Mouse (Mus musculus) large intestine, adult 2 months (tissue): Measurements from ENCODE around the gene Kank4. TPM values are rescaled to one million over a fixed set of nuclear protein-coding genes. Genes with fewer than 3 reads are reported as not detected.

ENCODE experiments used
- DNase-seq: peaks from one replicate; pipeline ENCODE4 v3.0.0-alpha.2; 2012; ENCODE audit warnings: low read depth, low spot score
- WGBS: fragments of 180-500 bp; shearing (Covaris S2); methylation state at CpG from one replicate; pipeline ENCODE4 v1.1.7; 2018; 5-methylcytosine and 5-hydroxymethylcytosine counted together
- polyA plus RNA-seq: library from polyadenylated mRNA; depleted of rRNA; stranded (reverse); fragments of >200 nt; gene quantifications from 2 replicates; pipeline ENCODE4 v1.2.3, GENCODE M21; 2012

Gene Kank4
- polyA plus RNA-seq, 1 experiment = 0.33 TPM

DNA sequence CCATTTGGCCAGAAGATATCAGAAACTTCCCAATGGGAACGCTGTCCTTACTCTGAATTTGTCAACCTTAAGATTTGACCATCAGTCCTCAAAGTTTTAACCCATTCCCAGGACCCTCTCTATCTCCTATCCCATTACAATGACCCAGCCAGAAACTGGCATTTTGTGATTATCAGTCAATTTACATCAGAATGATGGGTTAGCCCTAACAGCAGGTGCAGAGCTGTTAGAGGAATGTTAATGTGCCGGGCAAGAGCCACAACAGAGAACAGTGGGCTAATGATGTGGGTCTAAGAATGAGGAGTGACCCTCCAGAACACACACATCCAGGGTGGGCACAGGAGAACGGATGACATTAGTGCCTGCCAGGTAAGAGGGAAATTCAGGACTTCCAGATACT is 31.1 kb downstream of the Kank4 start:
- 63% methylated on average over 3 of the region's 3 CpGs for WGBS
- DNase-seq = no peak

- WGBS = 25% methylated on average over 8 of the region's 8 CpGs
- no peak for DNase-seq
Measured at GRCm38 (mm10) chr4:98785851-98786250, 31.5 kb downstream of the Kank4 start.

GRCm38 (mm10) chr4:98778219-98778618 is 39.1 kb downstream of the Kank4 start:
- 22% methylated on average over 16 of the region's 16 CpGs for WGBS
- no peak for DNase-seq

DNA sequence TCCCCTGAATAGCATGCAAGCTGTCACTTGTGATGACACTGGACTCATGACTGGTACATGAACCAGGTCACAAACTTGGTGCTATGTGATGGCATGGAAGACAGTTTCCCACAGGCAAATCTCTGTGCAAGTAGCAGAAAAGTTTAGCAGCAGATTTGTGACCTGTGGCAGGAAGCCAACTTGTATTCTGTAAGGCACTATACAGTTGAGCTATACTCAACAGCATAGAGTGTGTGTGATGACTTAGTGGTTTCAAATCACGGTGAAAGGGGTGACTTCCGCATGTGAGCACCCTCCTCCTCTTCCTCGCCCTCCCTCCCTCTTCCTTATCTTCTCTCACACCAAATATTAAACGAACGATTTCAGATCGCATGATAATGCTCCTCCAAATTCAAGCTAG is 39.9 kb downstream of the Kank4 start:
- DNase-seq = no peak
- 77% methylated on average over 6 of the region's 6 CpGs for WGBS

GRCm38 (mm10) chr4:98776721-98777427 is 40.5 kb downstream of the Kank4 start:
- no peak for DNase-seq

DNA sequence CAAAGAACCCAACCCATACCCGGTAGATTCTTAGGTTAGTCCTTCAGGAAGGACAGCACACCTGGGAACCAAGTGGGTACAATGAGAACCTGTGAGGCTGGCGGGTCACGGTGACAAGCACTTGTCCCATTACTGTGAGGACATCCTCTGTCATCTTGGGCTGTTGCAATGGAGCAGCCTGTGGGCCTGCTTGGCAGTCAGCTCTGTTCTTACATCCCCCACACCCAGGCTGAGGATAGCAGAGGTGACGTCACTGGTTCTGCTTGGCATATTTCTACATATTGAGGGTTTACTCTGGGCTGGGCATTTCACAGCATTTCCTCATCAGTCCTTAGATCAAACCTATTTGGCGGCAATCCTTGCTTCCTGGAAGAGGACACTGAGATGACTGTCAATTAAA is 43.6 kb downstream of the Kank4 start:
- no peak for DNase-seq
- 88% methylated on average over 5 of the region's 5 CpGs for WGBS

More at GRCm38 (mm10) chr4:98776721-98777427, 40.5 kb downstream of the Kank4 start:
- WGBS = 93% methylated on average over 10 of the region's 10 CpGs

DNA sequence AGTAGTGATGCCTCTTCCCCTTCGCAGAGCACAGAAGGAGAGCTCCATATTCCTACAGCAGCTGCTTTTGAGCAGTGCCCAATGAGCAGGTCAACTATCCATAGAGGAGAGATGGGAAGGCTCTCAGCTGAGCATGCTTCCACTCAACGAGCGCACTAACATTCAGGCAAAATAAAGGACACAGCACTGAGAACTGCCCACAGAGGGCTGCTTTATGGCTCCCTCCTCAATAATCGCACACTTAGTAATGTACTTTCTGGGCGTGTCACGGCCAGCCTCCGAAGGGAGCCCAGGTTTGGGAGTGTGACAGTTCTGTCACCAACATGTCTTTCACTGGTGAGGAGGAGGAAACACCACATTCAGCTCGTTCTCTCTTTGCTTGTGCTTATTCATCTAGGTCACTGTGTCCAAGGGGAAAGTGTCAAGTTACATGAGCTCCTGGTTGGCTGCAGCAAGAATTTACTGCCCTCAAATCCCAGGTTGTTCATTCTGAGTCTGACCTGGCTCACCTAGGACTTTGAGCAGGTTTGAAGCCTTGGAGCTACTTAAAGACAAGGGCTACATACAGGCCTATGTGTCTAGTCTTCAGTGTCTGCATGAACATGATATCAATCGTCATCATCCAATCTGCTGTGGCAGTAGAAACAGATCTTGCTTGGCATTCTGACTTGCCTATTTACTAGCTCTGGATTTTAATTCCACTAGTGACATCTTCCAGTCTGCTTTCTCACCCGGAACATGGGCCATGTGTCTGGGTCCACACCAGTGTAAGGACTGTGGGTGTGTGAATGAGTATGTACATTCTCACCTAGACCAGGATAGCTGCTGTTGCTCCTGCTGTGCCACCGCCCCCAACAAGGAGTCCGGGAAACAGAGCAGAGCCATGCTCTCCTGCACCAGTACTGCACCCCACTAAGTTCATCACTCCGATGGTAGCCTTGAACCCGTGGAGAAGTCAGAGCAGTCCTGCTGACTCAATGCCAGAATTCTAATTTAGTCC is 49.9 kb downstream of the Kank4 start:
- no peak for DNase-seq
- WGBS = 47% methylated on average over 14 of the region's 14 CpGs

DNA sequence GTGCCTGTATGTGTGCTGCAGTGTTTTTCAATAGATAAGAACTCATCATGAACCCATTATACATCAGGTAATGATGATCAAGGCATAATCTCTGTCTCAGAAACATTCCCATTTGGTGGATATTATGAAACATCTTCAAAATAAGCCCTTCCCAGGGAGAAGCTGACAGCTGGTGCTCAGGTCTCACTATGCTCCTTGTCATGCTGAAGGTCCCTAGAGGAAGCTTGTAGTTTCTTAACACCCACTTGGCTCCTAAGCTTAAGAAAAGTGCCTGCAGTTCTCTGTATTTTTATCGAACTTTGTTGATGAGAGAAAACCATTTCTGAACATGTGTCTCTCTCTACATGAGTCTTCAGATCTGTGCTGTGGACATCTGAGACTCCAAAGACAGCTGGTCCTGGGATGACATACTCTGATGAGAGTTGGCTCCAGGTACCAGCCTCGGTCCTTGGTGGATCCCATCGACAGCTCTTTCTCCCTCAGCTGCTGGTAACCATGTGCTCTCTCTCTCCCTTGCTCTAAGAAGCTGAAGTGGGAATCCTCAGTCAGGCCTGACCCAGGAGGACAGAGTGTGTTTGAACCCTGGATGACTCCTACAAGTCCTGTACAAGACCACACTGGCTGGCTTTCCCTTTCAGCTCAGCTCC is 58.3 kb downstream of the Kank4 start:
- no peak for DNase-seq
- 70% methylated on average over 3 of the region's 3 CpGs for WGBS

GRCm38 (mm10) chr4:98758012-98758821 is 59.1 kb downstream of the Kank4 start:
- DNase-seq = no peak
- WGBS = 41% methylated on average over 4 of the region's 4 CpGs

- no peak for DNase-seq
- WGBS = 71% methylated on average over 11 of the region's 11 CpGs
Measured at GRCm38 (mm10) chr4:98756141-98756540, 61.2 kb downstream of the Kank4 start.

GRCm38 (mm10) chr4:98754456-98754855 is 62.9 kb downstream of the Kank4 start:
- WGBS = 82% methylated on average over 4 of the region's 4 CpGs
- no peak for DNase-seq

GRCm38 (mm10) chr4:98743906-98744210 is 73.5 kb downstream of the Kank4 start:
- WGBS = 31% methylated on average over 7 of the region's 7 CpGs
- no peak for DNase-seq

GRCm38 (mm10) chr4:98743209-98743905 is 74.0 kb downstream of the Kank4 start:
- WGBS = 61% methylated on average over 3 of the region's 3 CpGs
- no peak for DNase-seq

DNA sequence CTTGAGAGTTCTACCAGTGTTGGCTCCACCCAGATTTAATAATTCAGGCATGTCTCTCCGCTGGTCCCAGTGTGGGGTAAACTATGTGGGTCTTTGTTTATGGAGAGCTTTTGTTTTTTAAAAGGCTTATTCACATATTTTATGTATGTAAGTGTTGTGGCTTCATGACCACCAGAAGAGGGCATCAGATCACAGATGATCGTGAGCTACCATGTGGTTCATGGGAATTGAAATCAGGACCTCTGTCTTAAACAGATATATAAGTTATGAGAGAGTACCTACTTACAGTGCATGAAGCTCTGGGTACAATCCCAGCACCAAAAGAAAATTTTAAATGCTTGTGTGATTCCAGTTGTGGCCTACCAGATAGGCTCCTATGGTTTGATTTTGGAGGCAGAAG is 77.6 kb downstream of the Kank4 start:
- 31% methylated on average over 2 of the region's 2 CpGs for WGBS
- no peak for DNase-seq

- no peak for DNase-seq
- WGBS = 96% methylated on average over 16 of the region's 16 CpGs
Measured at GRCm38 (mm10) chr4:98733660-98734059, 83.7 kb downstream of the Kank4 start.

GRCm38 (mm10) chr4:98728716-98729115 is 88.6 kb downstream of the Kank4 start:
- DNase-seq = no peak
- WGBS = 25% methylated on average over 7 of the region's 7 CpGs

DNA sequence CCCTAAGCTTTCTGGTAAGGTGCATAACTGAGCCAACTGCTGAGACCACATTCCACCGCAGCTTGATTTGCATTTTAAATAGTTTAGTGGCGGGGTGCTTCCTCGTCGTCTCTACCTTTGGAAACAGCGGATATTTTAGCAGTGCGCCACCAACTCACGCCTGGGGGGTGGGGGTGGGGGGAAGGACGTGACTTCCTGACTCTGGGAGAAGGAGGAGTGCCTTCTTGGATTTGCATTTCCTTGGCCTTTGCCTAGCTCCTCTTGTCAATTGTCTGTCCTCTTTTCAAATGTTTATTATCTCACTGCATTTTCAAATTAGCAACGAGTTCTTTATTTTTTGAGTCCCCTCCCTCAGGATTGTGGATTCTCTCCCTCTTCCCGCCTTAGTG is 89.4 kb downstream of the Kank4 start:
- WGBS = 11% methylated on average over 10 of the region's 10 CpGs
- DNase-seq = no peak

DNA sequence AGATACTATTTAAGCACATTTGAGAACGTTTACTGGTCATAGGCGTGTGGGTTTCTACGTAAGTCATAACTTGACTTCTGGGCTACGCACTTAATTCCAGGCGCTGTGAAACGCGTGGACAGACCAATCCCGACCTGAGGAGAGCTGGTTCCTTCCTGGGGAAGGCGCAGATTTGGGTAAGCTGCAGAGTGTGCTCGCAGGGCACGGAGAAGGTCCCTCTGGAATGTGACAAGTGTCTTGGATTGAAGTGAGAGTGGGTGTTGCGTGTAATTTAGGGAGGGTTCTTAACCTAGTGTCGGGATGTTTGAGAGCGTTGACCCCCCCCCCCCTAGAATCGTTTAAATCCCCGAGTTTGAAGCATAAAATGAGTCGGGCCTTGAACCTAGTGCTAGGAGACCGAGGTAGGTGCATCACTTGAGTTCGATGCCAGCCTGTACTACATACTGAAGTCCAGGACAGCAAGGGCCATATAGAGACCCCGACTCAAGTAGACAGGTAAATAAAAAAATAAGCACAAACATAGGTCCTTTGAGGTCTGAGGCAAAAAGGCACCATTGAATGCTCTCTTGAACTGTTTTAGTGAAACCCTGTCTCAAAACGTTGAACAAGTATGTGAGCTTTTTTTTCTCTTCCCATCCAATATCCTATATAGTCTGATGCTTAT is 89.9 kb downstream of the Kank4 start:
- no peak for DNase-seq
- WGBS = 19% methylated on average over 21 of the region's 21 CpGs
